Mouse (Mus musculus) adipocyte (in vitro differentiated cells): ENCODE measurements at regions not wholly inside any gene's neighbourhood (a gene's known extent, or its start where the extent isn't known, plus 50 kb on each side); places are given as distances from the start of the nearest gene placed in this dataset.
"Not testable (repeated sequence)": the region's sequence is repeated elsewhere in the genome, so short reads cannot be mapped to it uniquely, and the experiment has no call there.

ENCODE experiments used
- DNase-seq: peaks from one replicate; pipeline ENCODE4 v3.0.0-alpha.2; 2016; ENCODE audit warnings: low spot score

DNA sequence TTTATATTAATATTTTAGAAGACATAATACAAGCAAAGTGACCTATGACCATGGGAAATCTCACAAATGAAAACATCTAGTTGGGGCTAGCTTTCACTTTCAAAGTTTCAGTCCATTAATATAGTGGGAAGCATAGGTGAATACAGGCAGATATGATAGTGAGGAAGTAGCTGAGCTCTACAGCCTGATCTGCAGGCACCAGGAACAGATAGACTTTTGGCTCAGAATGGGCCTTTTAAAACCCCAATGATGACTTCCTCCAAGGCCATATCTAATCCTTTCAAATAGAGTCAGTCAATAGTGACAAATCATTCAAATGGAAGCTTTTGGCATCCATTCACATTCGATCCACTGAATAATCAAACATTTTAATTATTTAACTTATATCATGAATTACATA, 581.6 kb upstream of the Pcdh17 start:
- no peak for DNase-seq

DNA sequence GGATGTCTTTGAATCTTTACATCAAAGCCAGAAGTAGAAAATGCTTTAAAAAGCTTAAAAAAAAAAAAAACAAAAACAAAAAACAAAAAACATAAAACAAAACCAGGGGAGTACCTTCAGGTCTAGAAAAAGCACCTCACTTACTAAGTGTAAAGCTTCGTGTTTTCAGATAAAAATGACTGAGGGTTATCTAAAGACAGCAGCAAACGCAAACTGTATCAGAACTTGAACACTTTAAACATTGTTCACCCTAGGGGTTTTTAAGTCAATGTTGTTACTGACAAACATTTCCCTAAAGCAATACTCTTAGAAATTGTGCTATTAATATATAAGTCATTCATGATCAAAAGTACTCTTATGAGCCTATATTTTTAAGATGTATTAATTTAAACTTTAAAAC, 580.7 kb upstream of the Pcdh17 start:
- no peak for DNase-seq

- no peak for DNase-seq
Observed at GRCm38 (mm10) chr14:83886393-83886792, 557.0 kb upstream of the Pcdh17 start.

GRCm38 (mm10) chr14:83900711-83901110, 542.7 kb upstream of the Pcdh17 start:
- not testable (repeated sequence) for DNase-seq

GRCm38 (mm10) chr14:83943101-83943500, 500.3 kb upstream of the Pcdh17 start:
- no peak for DNase-seq

- peak; percentile 3 for DNase-seq
Observed at GRCm38 (mm10) chr14:83944176-83944575, 499.2 kb upstream of the Pcdh17 start.

DNA sequence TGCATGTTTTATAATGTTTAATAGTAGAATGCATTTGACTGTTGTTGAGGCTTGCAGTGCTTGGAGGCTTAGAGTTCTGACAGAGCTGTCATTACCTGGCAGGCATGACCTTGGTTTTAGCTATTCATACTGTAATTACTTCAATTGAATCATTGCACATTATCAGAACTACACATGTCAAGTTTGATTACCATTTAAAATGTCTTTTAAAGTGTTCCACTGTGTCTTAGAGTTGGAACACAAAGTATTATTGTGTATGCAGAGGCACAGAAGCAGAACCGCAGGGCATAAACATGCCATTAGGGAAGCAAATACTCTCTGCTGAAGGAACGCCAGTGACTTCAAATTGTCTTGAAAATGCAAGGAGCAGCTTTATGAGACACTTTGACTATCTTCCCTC, 493.7 kb upstream of the Pcdh17 start:
- no peak for DNase-seq

DNA sequence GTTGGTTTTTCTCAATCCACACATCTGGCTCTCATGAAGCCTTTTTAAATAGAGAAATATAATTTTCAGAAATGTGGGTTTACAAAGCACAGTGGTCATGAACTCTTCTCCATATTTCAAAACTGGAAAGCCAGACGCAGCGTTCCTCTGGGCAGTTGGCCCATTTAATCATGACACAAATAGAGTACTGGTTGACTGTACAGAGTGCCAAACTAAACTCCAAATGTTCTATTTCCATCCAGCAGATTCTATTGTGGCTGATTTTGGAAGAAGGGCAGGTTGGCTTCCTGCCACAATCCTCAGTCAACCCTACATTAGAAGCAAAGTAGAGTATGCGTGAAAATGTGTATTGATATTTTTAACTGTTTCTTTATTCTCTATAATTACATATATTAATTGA, 484.3 kb upstream of the Pcdh17 start:
- peak; percentile 93 for DNase-seq

DNA sequence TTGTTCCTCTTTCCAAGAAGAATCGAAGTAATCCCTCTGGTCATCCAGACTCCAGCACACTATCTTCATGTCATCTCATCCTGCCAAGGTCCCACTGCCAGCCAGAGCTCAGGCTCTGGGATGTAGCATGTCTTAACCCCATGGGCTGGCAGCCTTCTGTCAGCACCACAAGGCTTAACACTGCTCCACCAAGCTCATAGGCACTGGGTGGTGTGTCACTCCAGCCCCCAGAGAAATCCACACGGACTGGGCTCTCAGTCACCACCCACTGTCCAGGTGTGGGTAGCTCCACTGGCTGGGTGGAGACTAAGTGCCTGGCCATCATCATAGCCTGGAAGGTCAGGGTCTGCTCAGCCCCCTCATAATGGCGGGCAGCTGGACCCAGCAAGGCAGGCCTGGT, 459.8 kb upstream of the Pcdh17 start:
- DNase-seq: no peak
